Mouse (Mus musculus) MN1 (cell line): ENCODE results near the gene Cyp4v3.

Experiments used
- DNase-seq: peaks from one replicate; pipeline ENCODE4 v3.0.0-alpha.2; 2016; ENCODE audit warnings: low spot score

The Cyp4v3 gene

GRCm38 (mm10) chr8:45320930-45321329 is 12.1 kb downstream of the Cyp4v3 start:
- no peak for DNase-seq

- DNase-seq = no peak
Measured at GRCm38 (mm10) chr8:45310967-45311366, 22.0 kb downstream of the Cyp4v3 start.

- DNase-seq = no peak
Measured at GRCm38 (mm10) chr8:45308366-45308765, 24.6 kb downstream of the Cyp4v3 start, which contains the start of gene Gm45753. Gene Gm45753 (minus strand): TSS chr8:45308466.

GRCm38 (mm10) chr8:45305479-45305878 is 27.5 kb downstream of the Cyp4v3 start:
- no peak for DNase-seq

- no peak for DNase-seq
Measured at GRCm38 (mm10) chr8:45304354-45304753, 28.7 kb downstream of the Cyp4v3 start.

- no peak for DNase-seq
Measured at GRCm38 (mm10) chr8:45302390-45302789, 30.6 kb downstream of the Cyp4v3 start.

- no peak for DNase-seq
Measured at GRCm38 (mm10) chr8:45295276-45295675, 37.7 kb downstream of the Cyp4v3 start.

GRCm38 (mm10) chr8:45294687-45295086 is 38.3 kb downstream of the Cyp4v3 start, which contains the start of gene Klkb1:
Gene Klkb1 (minus strand): TSS chr8:45294859.
- DNase-seq = no peak

- DNase-seq = no peak
Measured at GRCm38 (mm10) chr8:45291790-45292189, 41.2 kb downstream of the Cyp4v3 start.

GRCm38 (mm10) chr8:45281630-45282029 is 51.4 kb downstream of the Cyp4v3 start:
- no peak for DNase-seq

- no peak for DNase-seq
Measured at GRCm38 (mm10) chr8:45277453-45277852, 55.6 kb downstream of the Cyp4v3 start.

GRCm38 (mm10) chr8:45274317-45274716 is 58.7 kb downstream of the Cyp4v3 start:
- DNase-seq = no peak

- no peak for DNase-seq
Measured at GRCm38 (mm10) chr8:45269056-45269455, 64.0 kb downstream of the Cyp4v3 start.

GRCm38 (mm10) chr8:45268485-45268884 is 64.5 kb downstream of the Cyp4v3 start:
- no peak for DNase-seq

- no peak for DNase-seq
Measured at GRCm38 (mm10) chr8:45267611-45268391, 65.2 kb downstream of the Cyp4v3 start.

GRCm38 (mm10) chr8:45266993-45267392 is 66.0 kb downstream of the Cyp4v3 start:
- DNase-seq = no peak

- no peak for DNase-seq
Measured at GRCm38 (mm10) chr8:45264918-45265317, 68.1 kb downstream of the Cyp4v3 start.

- no peak for DNase-seq
Measured at GRCm38 (mm10) chr8:45262851-45263250, 70.2 kb downstream of the Cyp4v3 start.

- DNase-seq = no peak
Measured at GRCm38 (mm10) chr8:45261920-45262319, 71.1 kb downstream of the Cyp4v3 start, which contains the start of gene F11. Gene F11 (minus strand): TSS chr8:45262031.

- DNase-seq = no peak
Measured at GRCm38 (mm10) chr8:45258421-45258820, 74.6 kb downstream of the Cyp4v3 start.

- DNase-seq = no peak
Measured at GRCm38 (mm10) chr8:45255040-45255439, 78.0 kb downstream of the Cyp4v3 start.
